Mouse (Mus musculus): ENCODE measurements at regions not wholly inside any gene's neighbourhood (a gene's known extent, or its start where the extent isn't known, plus 50 kb on each side); places are given as distances from the start of the nearest gene placed in this dataset.

- no peak for DNase-seq (ENCODE audit: low spot score)
Observed at GRCm38 (mm10) chr4:91051913-91052312, 348.7 kb downstream of the Elavl2 start.

GRCm38 (mm10) chr4:91029462-91029861 lies 371.1 kb downstream of the Elavl2 start:
- DNase-seq (ENCODE audit: low spot score) = no peak

GRCm38 (mm10) chr4:91028013-91028626 lies 372.5 kb downstream of the Elavl2 start:
- no peak for DNase-seq (ENCODE audit: low spot score)

GRCm38 (mm10) chr4:90996388-90997092 lies 404.0 kb downstream of the Elavl2 start:
- no peak for DNase-seq (ENCODE audit: low spot score)

GRCm38 (mm10) chr4:90964658-90965057 lies 435.9 kb downstream of the Elavl2 start:
- no peak for DNase-seq (ENCODE audit: low spot score)

DNA sequence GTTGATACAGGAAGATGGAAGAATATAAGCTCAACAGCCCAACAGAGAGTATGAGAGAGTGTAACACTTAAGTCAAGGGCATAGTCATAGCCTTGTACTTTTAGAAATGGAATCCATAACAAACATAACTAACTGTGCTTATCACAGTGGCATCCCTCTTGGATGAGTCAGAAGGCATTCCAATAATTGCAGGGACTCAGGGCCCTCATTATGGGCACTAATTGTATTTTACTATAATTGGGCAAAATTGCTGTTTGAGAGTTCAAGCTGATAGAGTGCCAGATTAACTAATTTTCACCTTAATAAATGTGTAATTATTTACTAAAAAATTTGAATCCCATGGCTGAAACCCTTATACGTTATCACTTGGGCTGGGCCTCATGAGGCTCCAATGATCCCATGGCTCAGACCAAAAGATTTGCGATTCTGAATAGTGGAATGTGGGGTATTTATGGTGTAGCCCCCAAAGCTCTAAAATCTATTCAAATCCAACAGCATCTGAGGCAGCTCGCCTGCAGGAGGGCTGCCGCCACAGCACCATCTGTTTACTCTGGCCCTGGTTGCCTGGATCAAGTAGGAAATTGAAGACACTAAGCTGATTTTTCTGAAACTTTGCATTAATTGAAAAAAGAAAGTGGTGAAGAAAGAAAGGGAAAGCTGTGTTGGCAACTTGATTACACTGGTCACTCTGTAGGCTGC lies 456.7 kb downstream of the Elavl2 start:
- no peak for DNase-seq (ENCODE audit: low spot score)

DNA sequence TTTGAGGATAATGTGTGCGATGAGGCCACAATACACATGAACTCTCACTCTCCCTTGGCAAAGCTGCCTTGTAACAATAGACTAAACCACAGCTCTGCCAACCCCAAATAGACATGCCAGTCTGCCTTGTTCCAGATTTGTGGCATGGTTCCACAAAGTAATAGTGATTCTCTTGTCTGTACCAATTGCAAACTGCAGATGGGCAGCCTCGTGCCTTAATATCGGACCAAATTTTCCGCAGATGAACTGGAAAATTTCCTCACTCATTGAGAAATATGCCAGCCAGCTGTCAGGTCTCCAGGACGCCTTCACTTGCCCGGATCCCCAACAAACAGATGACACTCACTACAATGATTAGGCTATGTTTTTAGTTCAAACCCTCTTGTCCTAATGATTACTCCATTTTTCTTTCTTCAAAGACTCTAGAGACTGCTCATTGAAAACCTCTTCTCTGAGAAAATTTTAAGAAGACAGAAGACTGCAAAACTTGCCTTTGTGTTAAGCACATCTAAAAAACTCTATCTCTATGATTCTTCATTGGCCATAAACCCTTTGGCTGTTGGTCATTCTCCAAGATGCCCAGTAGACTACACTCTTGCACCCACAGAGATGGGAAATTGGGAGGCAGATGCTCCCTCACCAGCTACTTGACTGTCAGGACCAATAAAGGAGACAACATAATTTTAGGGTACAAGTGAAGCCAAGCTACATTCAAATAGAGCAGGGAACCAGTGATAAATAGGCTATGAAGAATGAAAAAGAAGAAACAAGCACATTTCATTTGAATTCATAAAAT lies 483.1 kb downstream of the Elavl2 start:
- DNase-seq (ENCODE audit: low spot score) = no peak

DNA sequence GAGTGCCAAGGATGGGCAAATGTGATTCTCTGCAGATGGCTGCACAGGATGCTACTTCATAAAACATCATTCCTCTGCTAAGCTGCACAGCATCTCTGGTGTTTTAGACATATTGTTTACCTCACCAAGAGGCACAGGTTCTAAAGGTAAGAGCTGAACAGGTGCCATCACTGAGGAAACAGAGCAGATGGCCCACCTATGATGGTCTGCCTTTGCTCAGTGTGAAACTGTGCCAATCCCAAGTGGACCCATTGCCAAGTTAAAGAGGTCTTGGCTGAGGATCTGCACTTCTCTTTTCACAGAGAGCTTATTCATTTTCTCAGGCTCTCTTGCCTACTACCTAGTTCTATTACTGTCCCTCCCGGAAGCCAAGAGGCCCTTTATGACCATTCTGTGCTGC lies 494.3 kb downstream of the Elavl2 start:
- no peak for DNase-seq (ENCODE audit: low spot score)

- DNase-seq (ENCODE audit: low spot score) = no peak
Observed at GRCm38 (mm10) chr4:90868209-90868608, 532.4 kb downstream of the Elavl2 start.

GRCm38 (mm10) chr4:90860854-90861253 lies 539.7 kb downstream of the Elavl2 start:
- DNase-seq (ENCODE audit: low spot score) = peak; percentile 4

- no peak for DNase-seq (ENCODE audit: low spot score)
Observed at GRCm38 (mm10) chr4:90839804-90840203, 560.8 kb downstream of the Elavl2 start.

- DNase-seq (ENCODE audit: low spot score) = no peak
Observed at GRCm38 (mm10) chr4:90799078-90799477, 580.5 kb downstream of the Zfp352 start.

DNA sequence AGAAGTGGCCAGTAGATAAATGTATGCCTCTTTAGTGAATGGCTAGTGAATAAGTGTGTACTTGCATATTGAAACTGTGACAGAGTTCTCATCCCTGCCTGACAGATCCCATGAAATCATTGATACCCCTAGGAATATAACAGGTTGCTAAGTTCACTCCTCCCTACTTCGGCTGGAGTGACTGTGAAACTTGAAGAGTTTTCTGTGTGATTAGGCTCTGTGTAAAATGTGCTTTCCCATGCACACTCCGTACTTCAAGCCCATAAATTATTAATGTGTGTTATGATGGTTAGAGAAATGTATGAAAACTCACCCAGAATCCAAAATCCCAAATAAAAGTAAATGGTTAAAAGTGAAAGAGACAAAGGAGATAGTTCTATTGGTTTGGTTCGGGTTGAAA lies 580.0 kb downstream of the Zfp352 start:
- no peak for DNase-seq (ENCODE audit: low spot score)

DNA sequence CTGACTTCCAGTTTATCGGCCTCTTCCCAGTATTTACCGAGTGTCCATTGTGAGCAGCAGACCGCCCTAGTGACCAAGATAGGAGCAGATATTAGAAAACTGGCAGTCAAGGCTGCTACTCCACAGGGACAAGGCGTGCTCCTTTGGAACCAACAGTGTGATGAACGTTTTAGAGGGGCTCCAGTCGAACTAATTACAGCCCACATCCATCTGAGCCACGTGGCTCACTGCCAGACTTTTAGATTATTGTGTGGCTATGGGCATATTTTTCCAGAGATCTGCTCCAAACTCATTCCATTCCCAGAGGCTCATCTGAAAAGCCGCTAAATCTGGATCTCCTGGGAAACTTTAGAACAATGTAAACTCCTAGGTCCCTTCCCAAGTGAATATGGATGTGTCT lies 578.9 kb downstream of the Zfp352 start:
- DNase-seq (ENCODE audit: low spot score) = no peak
